Mouse (Mus musculus) ES-Bruce4 (cell line): ENCODE data around the gene 6330409D20Rik. TPM values are rescaled to one million over a fixed set of nuclear protein-coding genes. Genes with fewer than 3 reads are reported as not detected.

Experiments
- H3K27ac ChIP-seq: 2 replicates; pipeline ENCODE4 v1.5.1; 2012; ENCODE audit warnings: low read length, inconsistent platforms; ENCODE audit not compliant: insufficient read depth
- H3K27me3 ChIP-seq: 2 replicates; pipeline ENCODE4 v1.6.1; 2012; ENCODE audit warnings: mild to moderate bottlenecking, low read length, inconsistent platforms; ENCODE audit not compliant: control insufficient read depth, poor library complexity, insufficient read depth, severe bottlenecking
- H3K36me3 ChIP-seq: 2 replicates; pipeline ENCODE4 v1.6.1; 2012; ENCODE audit warnings: inconsistent platforms, mild to moderate bottlenecking, low read length, moderate library complexity; ENCODE audit not compliant: control insufficient read depth, poor library complexity, insufficient read depth, severe bottlenecking
- H3K4me1 ChIP-seq: one replicate; pipeline ENCODE4 v1.8.1; 2011; ENCODE audit warnings: low read length; ENCODE audit not compliant: control insufficient read depth, insufficient read depth
- H3K4me3 ChIP-seq: 2 replicates; pipeline ENCODE4 v1.5.1; 2011; ENCODE audit warnings: low read depth, mild to moderate bottlenecking, low read length
- H3K9ac ChIP-seq: 2 replicates; pipeline ENCODE4 v1.6.1; 2012; ENCODE audit warnings: low read depth, mild to moderate bottlenecking, inconsistent platforms; ENCODE audit not compliant: poor library complexity, severe bottlenecking
- H3K9me3 ChIP-seq: replicated peaks from 2 replicates; pipeline ENCODE4 v1.6.1; 2012; ENCODE audit warnings: mild to moderate bottlenecking, low read length, inconsistent platforms; ENCODE audit not compliant: control insufficient read depth, poor library complexity, insufficient read depth, severe bottlenecking
- CTCF ChIP-seq: IDR thresholded peaks from one replicate; pipeline ENCODE4 v1.8.1; 2011; ENCODE audit warnings: low read depth, low read length
- EP300 ChIP-seq: IDR thresholded peaks from 2 replicates; pipeline ENCODE4 v1.6.1; 2011; ENCODE audit warnings: low read depth, low read length; ENCODE audit not compliant: insufficient read depth
- POLR2A ChIP-seq: IDR thresholded peaks from one replicate; pipeline ENCODE4 v1.8.1; 2011; ENCODE audit warnings: low read length; ENCODE audit not compliant: insufficient read depth
- polyA plus RNA-seq: library from polyadenylated mRNA; stranded (reverse); fragments of >200 nt; gene quantifications from 2 replicates; pipeline ENCODE4 v1.2.4, GENCODE M21; 2011; ENCODE audit warnings: low read depth; ENCODE audit not compliant: missing spikeins, insufficient read depth, insufficient read length

The 6330409D20Rik gene
- polyA plus RNA-seq, 1 experiment: not detected

- Histone ChIP-seq H3K36me3 (no peaks in the 10 kb centered on the region), H3K4me3 (no peak overlapping the region), H3K4me1 (peaks cover 2% of the 10 kb centered on the region), H3K9me3 (no peaks in the 10 kb centered on the region), H3K9ac (no peak overlapping the region), H3K27me3 (no peaks in the 10 kb centered on the region), H3K27ac (no peak overlapping the region)
- TF ChIP-seq POLR2A: no peak
- TF ChIP-seq EP300: no peak
- no peak for TF ChIP-seq CTCF
These were observed 8.1 kb downstream of the 6330409D20Rik start for GRCm38 (mm10) chr2:32732695-32733094.

- H3K9ac ChIP-seq: no peak overlapping the region
- H3K4me1 ChIP-seq: peaks cover 2% of the 10 kb centered on the region
- no peaks in the 10 kb centered on the region for H3K9me3 ChIP-seq
- no peak overlapping the region for H3K27ac ChIP-seq
- no peaks in the 10 kb centered on the region for H3K27me3 ChIP-seq
- TF ChIP-seq POLR2A (no peak), CTCF (no peak), EP300 (no peak)
- no peaks in the 10 kb centered on the region for H3K36me3 ChIP-seq
- H3K4me3 ChIP-seq: no peak overlapping the region
These were observed 8.9 kb downstream of the 6330409D20Rik start for GRCm38 (mm10) chr2:32731911-32732310.

GRCm38 (mm10) chr2:32730854-32731253 lies 10.0 kb downstream of the 6330409D20Rik start:
- no peak overlapping the region for H3K4me3 ChIP-seq
- no peak overlapping the region for H3K27ac ChIP-seq
- H3K4me1 ChIP-seq: peaks cover 2% of the 10 kb centered on the region
- no peak overlapping the region for H3K9ac ChIP-seq
- TF ChIP-seq EP300 (no peak), POLR2A (no peak), CTCF (no peak)
- H3K9me3 ChIP-seq: no peaks in the 10 kb centered on the region
- no peaks in the 10 kb centered on the region for H3K27me3 ChIP-seq
- H3K36me3 ChIP-seq: no peaks in the 10 kb centered on the region

- H3K4me1 ChIP-seq: peaks cover 2% of the 10 kb centered on the region
These were observed 11.3 kb downstream of the 6330409D20Rik start for GRCm38 (mm10) chr2:32729547-32729946.

GRCm38 (mm10) chr2:32728463-32728862 lies 12.4 kb downstream of the 6330409D20Rik start:
- peaks cover 2% of the 10 kb centered on the region for H3K4me1 ChIP-seq
- no peaks in the 10 kb centered on the region for H3K36me3 ChIP-seq
- H3K9me3 ChIP-seq: no peaks in the 10 kb centered on the region
- H3K27me3 ChIP-seq: no peaks in the 10 kb centered on the region
- TF ChIP-seq CTCF (no peak), EP300 (no peak), POLR2A (no peak)
- no peak overlapping the region for H3K9ac ChIP-seq
- H3K27ac ChIP-seq: no peak overlapping the region
- H3K4me3 ChIP-seq: peak overlapping the region; percentile 8; the same call in 1 of the 2 replicates

More at GRCm38 (mm10) chr2:32729547-32729946, 11.3 kb downstream of the 6330409D20Rik start:
- Histone ChIP-seq H3K4me3 (no peak overlapping the region), H3K9me3 (no peaks in the 10 kb centered on the region), H3K9ac (no peak overlapping the region), H3K27me3 (no peaks in the 10 kb centered on the region), H3K36me3 (no peaks in the 10 kb centered on the region), H3K27ac (no peak overlapping the region)
- TF ChIP-seq EP300 (no peak), POLR2A (no peak), CTCF (no peak)

- Histone ChIP-seq H3K4me1 (peaks cover 2% of the 10 kb centered on the region), H3K9me3 (no peaks in the 10 kb centered on the region), H3K4me3 (peak overlapping the region; percentile 44), H3K27me3 (no peaks in the 10 kb centered on the region), H3K9ac (no peak overlapping the region), H3K27ac (no peak overlapping the region), H3K36me3 (no peaks in the 10 kb centered on the region)
- TF ChIP-seq EP300 (no peak), CTCF (no peak), POLR2A (no peak)
These were observed 13.4 kb downstream of the 6330409D20Rik start for GRCm38 (mm10) chr2:32727435-32727834.
